Comparison of ENCODE assay signal across 19 mouse cellular contexts in the genomic region with DNA sequence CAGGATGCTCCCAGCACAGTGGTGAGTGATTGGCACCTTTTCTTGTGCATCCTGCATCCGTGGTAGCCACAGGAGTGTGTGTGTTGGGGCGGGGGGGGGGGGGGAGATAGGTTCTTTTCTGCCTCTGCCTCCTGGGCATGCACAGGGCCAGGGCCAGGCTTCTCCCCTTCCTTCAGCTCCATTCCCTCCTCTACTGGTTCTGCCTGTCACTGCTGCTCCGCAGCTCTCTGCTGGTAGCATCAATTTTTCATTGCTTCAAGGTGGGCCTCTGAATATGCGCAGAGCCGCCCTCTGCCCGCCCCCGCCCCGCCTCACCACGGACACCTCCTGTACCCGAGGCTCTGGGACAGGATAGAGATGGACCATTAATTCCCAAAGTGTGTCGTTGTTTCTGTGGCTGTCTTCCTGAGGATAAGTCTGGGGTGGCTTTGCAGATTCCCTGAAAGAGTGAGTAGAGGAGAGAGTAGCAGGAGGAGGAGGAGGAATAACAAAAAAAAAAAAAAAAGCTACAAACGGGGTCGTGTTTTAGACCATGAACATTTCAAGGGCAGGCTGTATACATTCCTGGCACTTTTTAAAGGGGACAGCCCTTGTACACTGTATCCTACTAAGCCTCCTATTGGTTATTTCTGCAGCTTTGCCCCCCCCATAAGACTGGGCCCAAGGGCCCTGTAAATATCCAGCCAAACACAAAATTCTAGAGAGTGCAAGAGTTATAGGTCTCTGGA. TPM values are rescaled to one million over a fixed set of nuclear protein-coding genes. Genes with fewer than 3 reads are reported as not detected.
A peak's percentile ranks its signal among the peaks of the same experiment; 100 is the strongest.
DNase-seq lines count a peak whose midpoint lies in the region; ATAC-seq and TF ChIP-seq lines count a peak whose summit lies in the region.
"Had no signal": no experiment of that assay in that cellular context is flagged by ENCODE, and none has a peak within 500 bp of the region (broad histone marks: within the 10 kb centered on the region; RNA-seq: fewer than 3 reads in every experiment).

No protein-coding gene starts in this region.

- TF ChIP-seq POLR2A in limb, embryonic 14.5 days (IDR thresholded peaks at IDR 0.05; ENCODE audit: borderline replicate concordance, extremely low read depth, insufficient read depth, insufficient read length) = no peak

- 0 out of 2 replicates have a peak, but pooled peaks have one; percentile 19 for ATAC-seq in forebrain, embryonic 13.5 days
- no peak for ATAC-seq in forebrain, embryonic 15.5 days (replicated peaks)
- ATAC-seq in kidney, embryonic 14.5 days (ENCODE audit: low FRiP score, low TSS enrichment) = 0 out of 2 replicates have a peak, but pooled peaks have one; percentile 32
- ATAC-seq in limb, embryonic 14.5 days (ENCODE audit: low FRiP score, low read depth) = peak; percentile 87
- ATAC-seq: CD4-positive, CD25-positive, alpha-beta regulatory T cell, adult 4 months; forebrain, embryonic 14.5 days; intestine, embryonic 15.5 days; liver, embryonic 12.5 days had no signal

- no peaks in the 10 kb centered on the region for H3K36me3 ChIP-seq in forebrain, embryonic 13.5 days (ENCODE audit: poor library complexity, severe bottlenecking)
- no peaks in the 10 kb centered on the region for H3K36me3 ChIP-seq in forebrain, embryonic 15.5 days
- H3K36me3 ChIP-seq in kidney, embryonic 14.5 days (ENCODE audit: control insufficient read depth, insufficient read depth, low read length) = no peaks in the 10 kb centered on the region
- no peaks in the 10 kb centered on the region for H3K36me3 ChIP-seq in E14TG2a.4 (ENCODE audit: insufficient read depth, low read length)
- no peaks in the 10 kb centered on the region for H3K36me3 ChIP-seq in limb, embryonic 14.5 days (ENCODE audit: control insufficient read depth, insufficient read depth, low read length)
- H3K36me3 ChIP-seq: embryonic facial prominence, embryonic 15.5 days; intestine, embryonic 15.5 days; liver, embryonic 12.5 days had no signal

- no peaks in the 10 kb centered on the region for H3K4me1 ChIP-seq in forebrain, embryonic 13.5 days
- H3K4me1 ChIP-seq in forebrain, embryonic 15.5 days = no peaks in the 10 kb centered on the region
- peaks cover 3% of the 10 kb centered on the region; the same call in 1 of the 2 replicates for H3K4me1 ChIP-seq in kidney, embryonic 14.5 days (ENCODE audit: control insufficient read depth, insufficient read depth, low read length)
- peaks cover 59% of the 10 kb centered on the region for H3K4me1 ChIP-seq in E14TG2a.4 (replicated peaks; ENCODE audit: low read depth, low read length)
- H3K4me1 ChIP-seq in limb, embryonic 14.5 days (ENCODE audit: control insufficient read depth, insufficient read depth, low read length) = peaks cover 7% of the 10 kb centered on the region; the same call in 1 of the 2 replicates
- H3K4me1 ChIP-seq: embryonic facial prominence, embryonic 15.5 days; intestine, embryonic 15.5 days; liver, embryonic 12.5 days had no signal

- H3K27me3 ChIP-seq in forebrain, embryonic 13.5 days = no peaks in the 10 kb centered on the region
- no peaks in the 10 kb centered on the region for H3K27me3 ChIP-seq in forebrain, embryonic 15.5 days
- H3K27me3 ChIP-seq in kidney, embryonic 14.5 days (ENCODE audit: control insufficient read depth, insufficient read depth, low read length) = no peaks in the 10 kb centered on the region
- peaks cover under 1% of the 10 kb centered on the region for H3K27me3 ChIP-seq in E14TG2a.4 (ENCODE audit: insufficient read depth, low read length)
- no peaks in the 10 kb centered on the region for H3K27me3 ChIP-seq in limb, embryonic 14.5 days (ENCODE audit: control insufficient read depth, insufficient read depth, low read length)
- H3K27me3 ChIP-seq: embryonic facial prominence, embryonic 15.5 days; intestine, embryonic 15.5 days; liver, embryonic 12.5 days had no signal

- no peak overlapping the region for H3K27ac ChIP-seq in forebrain, embryonic 13.5 days
- H3K27ac ChIP-seq in forebrain, embryonic 15.5 days (replicated peaks) = no peak overlapping the region
- no peak overlapping the region for H3K27ac ChIP-seq in kidney, embryonic 14.5 days (ENCODE audit: low read depth, low read length)
- no peak overlapping the region for H3K27ac ChIP-seq in limb, embryonic 14.5 days (replicated peaks; ENCODE audit: low read depth, low read length)
- H3K27ac ChIP-seq: embryonic facial prominence, embryonic 15.5 days; heart, adult 2 months; intestine, embryonic 15.5 days; liver, embryonic 12.5 days; macrophage had no signal

- DNase-seq in kidney, postnatal 36 days = no peak
- DNase-seq in limb, embryonic 14.5 days (ENCODE audit: low spot score) = no peak
- DNase-seq in frontal cortex, postnatal 25 days (ENCODE audit: low spot score in 2 of 2) = no peak
- DNase-seq in frontal cortex, postnatal 14 days (ENCODE audit: low spot score in 2 of 2) = no peak
- DNase-seq: cerebellum, adult 9-11 months; heart, adult 2 months; kidney, postnatal 14 days; lung, embryonic 14.5 days; right cerebral cortex, postnatal 25 days had no signal

- H3K4me2 ChIP-seq in forebrain, embryonic 13.5 days = no peak overlapping the region
- H3K4me2 ChIP-seq in forebrain, embryonic 15.5 days (replicated peaks) = no peak overlapping the region
- no peak overlapping the region for H3K4me2 ChIP-seq in kidney, embryonic 14.5 days (replicated peaks; ENCODE audit: low read depth, low read length)
- peak overlapping the region; percentile 34 for H3K4me2 ChIP-seq in limb, embryonic 14.5 days (replicated peaks; ENCODE audit: low read depth, low read length, severe bottlenecking)
- H3K4me2 ChIP-seq: embryonic facial prominence, embryonic 15.5 days; intestine, embryonic 15.5 days; liver, embryonic 12.5 days; lung, embryonic 14.5 days had no signal

- 49% methylated on average over 13 of the region's 13 CpGs for WGBS in forebrain, embryonic 13.5 days
- WGBS in forebrain, embryonic 15.5 days = 55% methylated on average over 13 of the region's 13 CpGs
- 19% methylated on average over 13 of the region's 13 CpGs for WGBS in kidney, embryonic 14.5 days
- WGBS in limb, embryonic 14.5 days = 22% methylated on average over 13 of the region's 13 CpGs

- no peak for TF ChIP-seq CTCF in E14TG2a.4 (conservative IDR thresholded peaks at IDR 0.05; ENCODE audit: low read length)

- H3K9me3 ChIP-seq in forebrain, embryonic 13.5 days (replicated peaks) = no peaks in the 10 kb centered on the region
- no peaks in the 10 kb centered on the region for H3K9me3 ChIP-seq in forebrain, embryonic 15.5 days
- no peaks in the 10 kb centered on the region for H3K9me3 ChIP-seq in kidney, embryonic 14.5 days (ENCODE audit: control insufficient read depth, low read length)
- H3K9me3 ChIP-seq in E14TG2a.4 (ENCODE audit: low read length) = no peaks in the 10 kb centered on the region
- no peaks in the 10 kb centered on the region for H3K9me3 ChIP-seq in limb, embryonic 14.5 days (ENCODE audit: control insufficient read depth, low read length)
- H3K9me3 ChIP-seq: embryonic facial prominence, embryonic 15.5 days; intestine, embryonic 15.5 days; liver, embryonic 12.5 days had no signal

- no peak overlapping the region for H3K9ac ChIP-seq in forebrain, embryonic 13.5 days
- H3K9ac ChIP-seq in forebrain, embryonic 15.5 days (replicated peaks) = no peak overlapping the region
- H3K9ac ChIP-seq in kidney, embryonic 14.5 days (ENCODE audit: low read depth, low read length) = no peak overlapping the region
- no peak overlapping the region for H3K9ac ChIP-seq in limb, embryonic 14.5 days (ENCODE audit: low read depth, low read length, severe bottlenecking)
- H3K9ac ChIP-seq: embryonic facial prominence, embryonic 15.5 days; intestine, embryonic 15.5 days; liver, embryonic 12.5 days; lung, embryonic 14.5 days had no signal

- no peak overlapping the region for H3K4me3 ChIP-seq in forebrain, embryonic 13.5 days
- no peak overlapping the region for H3K4me3 ChIP-seq in forebrain, embryonic 15.5 days
- H3K4me3 ChIP-seq in kidney, embryonic 14.5 days (ENCODE audit: low read length) = no peak overlapping the region
- H3K4me3 ChIP-seq in E14TG2a.4 (replicated peaks; ENCODE audit: low read length) = 0 out of 2 replicates have a peak overlapping the region, but pooled peaks have one; percentile 23
- no peak overlapping the region for H3K4me3 ChIP-seq in limb, embryonic 14.5 days (replicated peaks; ENCODE audit: low read length)
- H3K4me3 ChIP-seq: embryonic facial prominence, embryonic 15.5 days; heart, adult 2 months; intestine, embryonic 15.5 days; liver, embryonic 12.5 days had no signal

RNA-seq across cellular contexts. Expression of a gene that starts 21.1 kb away (rescaled TPM):
- polyA plus RNA-seq in forebrain, embryonic 13.5 days (2015; fragmentation: Nextera tagmentation; extraction: Ambion mirVana) = 555 and 645 TPM in 2 replicates
- 465 and 483 TPM in 2 replicates for polyA plus RNA-seq in forebrain, embryonic 15.5 days (2015; fragmentation: Nextera tagmentation; extraction: Ambion mirVana)
- 790 and 1,118 TPM in 2 replicates for polyA plus RNA-seq in kidney, embryonic 14.5 days (2014; fragmentation: Nextera tagmentation; extraction: Ambion mirVana)
- polyA plus RNA-seq in limb, embryonic 14.5 days (2012; rRNA removed) = 133 and 226 TPM in 2 replicates
- 726 and 728 TPM in 2 replicates for polyA plus RNA-seq in limb, embryonic 14.5 days (2014; fragmentation: Nextera tagmentation; extraction: Ambion mirVana)
